Mouse (Mus musculus): ENCODE results near the gene Itgav.

Itgav gene

GRCm38 (mm10) chr2:83754306-83754837 is 30.2 kb downstream of the Itgav start:
- DNase-seq, result no peak

- no peak for DNase-seq
Observed at GRCm38 (mm10) chr2:83758606-83759215, 34.5 kb downstream of the Itgav start.

- DNase-seq, result peak; percentile 77
Observed at GRCm38 (mm10) chr2:83759216-83759648, 35.0 kb downstream of the Itgav start.

GRCm38 (mm10) chr2:83759667-83760066 is 35.5 kb downstream of the Itgav start:
- DNase-seq, result peak; percentile 83

- DNase-seq, result no peak
Observed at GRCm38 (mm10) chr2:83760112-83760511, 35.9 kb downstream of the Itgav start.

- peak; percentile 39 for DNase-seq
Observed at GRCm38 (mm10) chr2:83761506-83761905, 37.3 kb downstream of the Itgav start.

- DNase-seq, result peak; percentile 9
Observed at GRCm38 (mm10) chr2:83762106-83762855, 38.1 kb downstream of the Itgav start.

- no peak for DNase-seq
Observed at GRCm38 (mm10) chr2:83766058-83766457, 41.9 kb downstream of the Itgav start.

GRCm38 (mm10) chr2:83766878-83767277 is 42.7 kb downstream of the Itgav start:
- no peak for DNase-seq

GRCm38 (mm10) chr2:83768311-83769047 is 44.3 kb downstream of the Itgav start:
- no peak for DNase-seq

GRCm38 (mm10) chr2:83771155-83771812 is 47.1 kb downstream of the Itgav start:
- DNase-seq, result peak; percentile 70

- DNase-seq, result peak; percentile 84
Observed at GRCm38 (mm10) chr2:83791330-83792073, 67.3 kb downstream of the Itgav start.

- DNase-seq, result no peak
Observed at GRCm38 (mm10) chr2:83792102-83792501, 67.9 kb downstream of the Itgav start.

GRCm38 (mm10) chr2:83795766-83796165 is 71.6 kb downstream of the Itgav start:
- no peak for DNase-seq

GRCm38 (mm10) chr2:83797902-83798497 is 73.8 kb downstream of the Itgav start:
- no peak for DNase-seq

- peak; percentile 89 for DNase-seq
Observed at GRCm38 (mm10) chr2:83812483-83813272, 88.5 kb downstream of the Itgav start, which contains the start of gene Fam171b. Gene Fam171b, plus strand, starts transcription at chr2:83812636.

GRCm38 (mm10) chr2:83813273-83813892 is 89.2 kb downstream of the Itgav start:
- DNase-seq, result peak; percentile 49

- DNase-seq, result peak; percentile 45
Observed at GRCm38 (mm10) chr2:83814009-83814408, 89.8 kb downstream of the Itgav start.

GRCm38 (mm10) chr2:83816147-83816546 is 92.0 kb downstream of the Itgav start:
- DNase-seq, result no peak

GRCm38 (mm10) chr2:83825161-83825560 is 101.0 kb downstream of the Itgav start:
- DNase-seq, result no peak
